Mouse (Mus musculus): ENCODE measurements around the gene Galnt3. TPM values are rescaled to one million over a fixed set of nuclear protein-coding genes. Genes with fewer than 3 reads are reported as not detected.

The Galnt3 gene
- polyA plus RNA-seq (2012): 0.51 and 1.0 TPM in 2 replicates

GRCm38 (mm10) chr2:66124591-66125271 lies at the start of gene Galnt3:
Gene Galnt3, minus strand, starts transcription at chr2:66124994.

Other genes with a start within 250 kb of the Galnt3 start
- 1.3 TPM in 2 replicates for gene Ttc21b, start 131.6 kb upstream of the Galnt3 start, polyA plus RNA-seq (2012)

Data from megakaryocyte-erythroid progenitor cell, adult 5 weeks (primary cell).